Mouse (Mus musculus): Measurements from ENCODE around the gene AA986860. TPM values are rescaled to one million over a fixed set of nuclear protein-coding genes. Genes with fewer than 3 reads are reported as not detected.

AA986860 gene
- total RNA-seq (2021), result 2.1 and 2.7 TPM in 2 replicates
- long read RNA-seq, experiment 1, partial matches to known transcripts, result 0 of 4 reads
- long read RNA-seq, experiment 1, other reads (novel, unspliced or antisense), result 4 of 4 reads
- long read RNA-seq, experiment 2, partial matches to known transcripts, result 0 of 3 reads
- long read RNA-seq, experiment 2, other reads (novel, unspliced or antisense), result 3 of 3 reads

GRCm38 (mm10) chr1:130731741-130732337 lies at the start of gene AA986860:
Gene AA986860, plus strand, starts transcription at chr1:130731976.
- peak; percentile 67 for DNase-seq

GRCm38 (mm10) chr1:130683905-130684304 lies 47.9 kb upstream of the AA986860 start:
- no peak for DNase-seq

- DNase-seq, result no peak
Measured at GRCm38 (mm10) chr1:130698601-130699000, 33.2 kb upstream of the AA986860 start.

GRCm38 (mm10) chr1:130699937-130700633 lies 31.7 kb upstream of the AA986860 start:
- peak; percentile 52 for DNase-seq

- no peak for DNase-seq
Measured at GRCm38 (mm10) chr1:130701976-130702375, 29.8 kb upstream of the AA986860 start.

- no peak for DNase-seq
Measured at GRCm38 (mm10) chr1:130703613-130704012, 28.2 kb upstream of the AA986860 start.

GRCm38 (mm10) chr1:130710283-130711080 lies 21.3 kb upstream of the AA986860 start:
- DNase-seq, result no peak

GRCm38 (mm10) chr1:130714046-130714445 lies 17.7 kb upstream of the AA986860 start:
- no peak for DNase-seq

- DNase-seq, result peak; percentile 92
Measured at GRCm38 (mm10) chr1:130715561-130716217, 16.1 kb upstream of the AA986860 start, which contains the start of gene Gm29427. Gene Gm29427, minus strand, starts transcription at chr1:130715799.

GRCm38 (mm10) chr1:130716218-130716512 lies 15.6 kb upstream of the AA986860 start:
- no peak for DNase-seq

GRCm38 (mm10) chr1:130716513-130717290 lies 15.1 kb upstream of the AA986860 start:
- peak; percentile 74 for DNase-seq

- peak; percentile 97 for DNase-seq
Measured at GRCm38 (mm10) chr1:130717291-130717871, 14.4 kb upstream of the AA986860 start, which contains the start of gene Yod1. Gene Yod1, plus strand, starts transcription at chr1:130717327.

GRCm38 (mm10) chr1:130724206-130724605 lies 7.6 kb upstream of the AA986860 start:
- no peak for DNase-seq

- no peak for DNase-seq
Measured at GRCm38 (mm10) chr1:130726396-130726795, 5.4 kb upstream of the AA986860 start.

GRCm38 (mm10) chr1:130728070-130728469 lies 3.7 kb upstream of the AA986860 start:
- no peak for DNase-seq

- DNase-seq, result no peak
Measured at GRCm38 (mm10) chr1:130728708-130729107, 3.1 kb upstream of the AA986860 start.

GRCm38 (mm10) chr1:130729153-130729552 lies 2.6 kb upstream of the AA986860 start, which contains the start of gene Pfkfb2:
Gene Pfkfb2, minus strand, starts transcription at chr1:130729253.
- DNase-seq, result no peak

- DNase-seq, result no peak
Measured at GRCm38 (mm10) chr1:130732706-130733658, 1.2 kb downstream of the AA986860 start.

- DNase-seq, result peak; percentile 20
Measured at GRCm38 (mm10) chr1:130733671-130734070, 1.9 kb downstream of the AA986860 start.

GRCm38 (mm10) chr1:130734452-130734851 lies 2.7 kb downstream of the AA986860 start:
- no peak for DNase-seq

All from adrenal gland, postnatal 14 days (tissue).